Mouse (Mus musculus) heart, embryonic 12.5 days (tissue): Measurements from ENCODE around the gene Fry. TPM values are rescaled to one million over a fixed set of nuclear protein-coding genes. Genes with fewer than 3 reads are reported as not detected.
A peak's percentile ranks its signal among the peaks of the same experiment; 100 is the strongest.

Experiments used
- ATAC-seq: fragments of 200-750 bp; cut with Nextera tagmentation; 2 replicates; pipeline ENCODE4 v1.8.0; 2017; ENCODE audit warnings: moderate TSS enrichment, moderate library complexity; ENCODE audit not compliant: insufficient number of reproducible peaks, low FRiP score
- H3K27ac ChIP-seq: fragments of 300-500 bp; sonication (generic); 2 replicates; pipeline ENCODE4 v1.5.1; 2016; ENCODE audit warnings: mild to moderate bottlenecking, moderate library complexity; ENCODE audit not compliant: poor library complexity, severe bottlenecking
- H3K27me3 ChIP-seq: fragments of 300-500 bp; sonication (generic); replicated peaks from 2 replicates; pipeline ENCODE4 v1.6.1; 2016; ENCODE audit warnings: mild to moderate bottlenecking, moderate library complexity
- H3K36me3 ChIP-seq: fragments of 300-500 bp; sonication (generic); 2 replicates; pipeline ENCODE4 v1.6.1; 2016; ENCODE audit warnings: mild to moderate bottlenecking, moderate library complexity
- H3K4me1 ChIP-seq: fragments of 300-500 bp; sonication (generic); replicated peaks from 2 replicates; pipeline ENCODE4 v1.6.1; 2016; ENCODE audit warnings: mild to moderate bottlenecking
- H3K4me2 ChIP-seq: fragments of 300-500 bp; sonication (generic); 2 replicates; pipeline ENCODE4 v1.6.1; 2016; ENCODE audit warnings: mild to moderate bottlenecking, moderate library complexity
- H3K4me3 ChIP-seq: fragments of 300-500 bp; sonication (generic); 2 replicates; pipeline ENCODE4 v1.5.1; 2016; ENCODE audit warnings: mild to moderate bottlenecking
- H3K9ac ChIP-seq: fragments of 300-500 bp; sonication (generic); 2 replicates; pipeline ENCODE4 v1.6.1; 2016; ENCODE audit warnings: mild to moderate bottlenecking, moderate library complexity
- H3K9me3 ChIP-seq: fragments of 300-500 bp; sonication (generic); replicated peaks from 2 replicates; pipeline ENCODE4 v1.6.1; 2016; ENCODE audit warnings: mild to moderate bottlenecking, moderate library complexity
- WGBS: fragments of 180-500 bp; shearing (Covaris S2); methylation state at CpG from one replicate; pipeline ENCODE4 v1.1.7; 2016; 5-methylcytosine and 5-hydroxymethylcytosine counted together
- polyA plus RNA-seq: library from polyadenylated mRNA; unstranded; fragments of >200 nt; fragmentation: Nextera tagmentation; extraction: Ambion mirVana; gene quantifications from 2 replicates; pipeline ENCODE4 v1.2.1, GENCODE M21; 2016

The Fry gene
- polyA plus RNA-seq, 1 experiment from 2014 or later = 30.6 TPM

DNA sequence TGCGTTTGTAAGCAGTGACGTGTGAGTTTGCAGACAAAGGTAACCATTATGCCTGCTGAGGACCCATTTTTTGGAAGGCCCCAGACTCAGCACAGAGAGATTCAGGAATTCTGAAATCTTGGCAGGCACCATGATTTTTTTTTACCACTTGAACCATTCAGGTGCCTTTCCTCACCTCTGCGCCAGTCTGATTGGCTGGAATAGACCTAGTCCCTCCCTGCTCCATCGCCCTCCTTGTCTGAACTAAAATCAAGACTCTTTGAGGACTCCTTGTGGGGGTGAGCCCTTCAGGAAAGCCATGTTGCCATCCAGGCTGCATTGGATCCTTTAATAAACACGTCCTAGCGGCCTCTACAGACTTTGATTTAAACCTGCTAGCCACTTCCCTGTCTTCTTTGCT, 103.4 kb downstream of the Fry start:
- no peaks in the 10 kb centered on the region for H3K27me3 ChIP-seq
- H3K4me3 ChIP-seq = no peak overlapping the region
- H3K9me3 ChIP-seq = 0 out of 2 replicates have a peak, but pooled peaks cover 2% of the 10 kb centered on the region
- no peak for ATAC-seq
- 0 out of 2 replicates have a peak, but pooled peaks cover 2% of the 10 kb centered on the region for H3K36me3 ChIP-seq
- 66% methylated on average over 6 of the region's 6 CpGs for WGBS
- H3K4me2 ChIP-seq = no peak overlapping the region
- H3K4me1 ChIP-seq = peaks cover 7% of the 10 kb centered on the region; the same call in 1 of the 2 replicates
- H3K27ac ChIP-seq = no peak overlapping the region
- H3K9ac ChIP-seq = no peak overlapping the region

DNA sequence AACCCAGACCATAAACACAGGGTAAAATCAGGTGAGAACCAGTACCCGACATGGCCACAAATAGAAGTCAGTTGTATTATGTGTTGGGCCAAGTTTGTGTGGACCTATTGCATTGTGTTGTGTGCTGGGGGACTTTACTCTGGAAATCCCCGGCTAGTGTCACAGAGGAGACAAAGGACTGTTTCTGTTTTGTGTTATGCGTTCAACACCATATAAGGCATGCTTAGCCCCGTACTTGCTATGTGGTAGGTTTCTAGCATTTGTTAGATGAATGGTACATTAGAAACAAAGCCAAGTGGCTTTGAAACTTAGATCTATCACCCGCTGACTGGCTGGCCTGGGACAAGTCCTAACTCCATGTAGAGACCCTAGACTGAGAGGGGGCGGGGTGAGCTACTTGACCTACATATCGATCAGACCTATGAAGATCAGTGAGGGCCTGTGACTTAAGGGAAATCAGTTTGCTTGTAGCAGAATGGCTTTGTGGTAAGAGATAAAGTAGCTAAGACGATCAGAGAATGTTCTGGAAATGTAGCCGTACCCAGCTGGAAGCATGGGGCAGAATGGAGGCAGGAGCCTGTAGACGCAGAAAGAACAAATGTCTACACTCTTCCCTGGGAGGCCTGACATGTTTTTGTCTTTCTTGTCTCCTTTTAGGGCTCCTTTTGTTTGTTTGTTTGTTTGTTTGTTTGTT, 105.2 kb downstream of the Fry start:
- no peak overlapping the region for H3K27ac ChIP-seq
- ATAC-seq = no peak

DNA sequence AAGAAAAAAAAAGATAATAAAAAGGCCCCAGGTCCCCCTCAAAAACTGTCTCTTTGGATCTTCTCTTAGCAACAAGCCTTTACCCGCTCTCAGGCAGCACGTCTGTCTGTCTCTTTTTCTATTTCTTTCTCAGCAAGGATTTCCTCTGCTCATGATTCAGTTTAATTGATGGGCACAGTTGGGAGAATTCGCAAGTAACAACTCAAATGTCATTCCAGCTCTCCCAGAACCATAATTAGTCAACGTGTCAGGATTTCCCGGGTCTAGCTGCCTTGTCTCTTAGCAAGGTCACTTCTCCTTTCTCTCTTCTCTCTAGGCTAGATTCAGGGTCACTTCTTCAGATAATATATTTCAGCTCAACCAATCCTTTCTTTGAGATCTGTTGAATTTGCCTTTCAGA, 110.6 kb downstream of the Fry start:
- H3K4me2 ChIP-seq = no peak overlapping the region
- no peaks in the 10 kb centered on the region for H3K27me3 ChIP-seq
- H3K9me3 ChIP-seq = peaks cover 3% of the 10 kb centered on the region
- H3K4me3 ChIP-seq = no peak overlapping the region
- H3K9ac ChIP-seq = no peak overlapping the region
- H3K4me1 ChIP-seq = peaks cover 13% of the 10 kb centered on the region
- no peak overlapping the region for H3K27ac ChIP-seq
- H3K36me3 ChIP-seq = no peaks in the 10 kb centered on the region
- 65% methylated on average over 5 of the region's 5 CpGs for WGBS
- ATAC-seq = no peak

More for the DNA sequence above, 105.2 kb downstream of the Fry start:
- Histone ChIP-seq H3K4me1 (peaks cover 7% of the 10 kb centered on the region; the same call in 1 of the 2 replicates), H3K27me3 (no peaks in the 10 kb centered on the region), H3K4me3 (no peak overlapping the region), H3K36me3 (no peaks in the 10 kb centered on the region), H3K9me3 (no peaks in the 10 kb centered on the region), H3K4me2 (no peak overlapping the region), H3K9ac (no peak overlapping the region)
- 83% methylated on average over 10 of the region's 10 CpGs for WGBS

DNA sequence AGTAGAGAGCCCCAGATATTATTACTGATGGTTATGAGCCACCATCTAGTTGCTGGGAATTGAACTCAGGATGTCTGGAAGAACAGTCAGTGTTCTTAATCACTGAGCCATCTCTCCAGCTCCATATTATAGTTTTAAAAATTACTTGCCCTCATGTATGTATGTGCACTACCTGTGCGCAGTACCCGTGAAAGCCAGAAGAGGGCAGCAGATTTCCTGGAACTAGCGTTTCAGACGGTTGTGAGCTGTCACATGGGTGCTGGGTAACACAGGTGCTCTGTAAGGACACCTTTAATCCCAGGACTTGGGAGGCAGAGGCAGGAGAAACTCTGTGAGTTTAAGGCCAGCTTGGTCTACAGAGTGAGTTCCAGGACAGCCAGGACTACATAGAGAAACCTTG, 111.3 kb downstream of the Fry start:
- no peaks in the 10 kb centered on the region for H3K27me3 ChIP-seq
- H3K9me3 ChIP-seq = peaks cover 3% of the 10 kb centered on the region
- peaks cover 13% of the 10 kb centered on the region for H3K4me1 ChIP-seq
- H3K4me3 ChIP-seq = no peak overlapping the region
- no peak overlapping the region for H3K4me2 ChIP-seq
- no peaks in the 10 kb centered on the region for H3K36me3 ChIP-seq
- WGBS = 88% methylated on average over 4 of the region's 4 CpGs
- no peak overlapping the region for H3K27ac ChIP-seq
- H3K9ac ChIP-seq = no peak overlapping the region
- no peak for ATAC-seq

DNA sequence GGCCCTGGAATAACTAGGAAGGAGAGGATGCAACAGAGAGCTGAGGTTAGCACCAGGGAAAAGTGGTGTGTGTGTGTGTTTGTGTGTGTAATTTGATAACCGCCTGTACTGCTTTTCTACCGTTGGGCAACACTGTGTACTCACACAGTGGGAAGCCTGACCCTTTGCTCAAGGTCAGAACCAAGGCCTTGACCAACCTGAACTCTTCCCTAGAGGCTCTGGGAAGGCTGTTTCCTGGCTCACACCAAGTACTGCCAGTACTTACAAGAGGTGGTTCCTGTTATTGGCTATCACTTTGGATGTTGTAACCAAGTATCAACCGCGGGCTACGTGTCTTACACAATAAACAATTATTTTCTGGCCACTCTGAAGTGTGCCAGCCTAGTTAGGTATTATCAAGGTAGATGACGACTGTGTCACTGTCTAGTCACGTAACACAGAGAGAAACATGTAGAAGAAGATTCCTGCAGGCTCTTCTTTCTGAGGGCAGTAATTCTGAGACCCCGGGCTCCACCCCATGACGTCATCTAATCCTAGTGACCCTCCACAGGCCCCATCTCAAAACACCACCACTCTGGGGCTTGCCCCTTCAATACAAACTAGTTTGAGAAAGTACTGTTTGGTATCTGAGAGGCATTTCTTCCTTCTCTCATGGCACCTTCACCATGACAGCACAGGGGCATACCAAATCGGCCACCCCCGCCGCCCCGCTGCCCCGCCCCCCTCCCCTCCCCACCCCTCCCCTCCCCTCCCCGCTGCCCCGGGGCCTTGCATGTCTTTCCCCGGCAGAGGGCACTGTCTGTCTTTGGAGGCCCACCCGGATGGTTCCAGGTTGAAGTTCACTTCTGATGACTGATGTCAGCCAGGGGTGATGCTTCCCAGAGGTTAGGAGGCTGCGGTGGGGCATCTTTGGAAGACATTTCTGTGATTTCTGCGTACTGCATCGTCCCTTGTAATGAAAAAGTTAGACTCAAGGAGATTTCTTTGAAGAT, 114.0 kb downstream of the Fry start:
- Histone ChIP-seq H3K4me2 (peak overlapping the region; percentile 55), H3K27ac (no peak overlapping the region), H3K9ac (no peak overlapping the region), H3K27me3 (no peaks in the 10 kb centered on the region), H3K4me1 (peaks cover 13% of the 10 kb centered on the region), H3K4me3 (peak overlapping the region; percentile 26), H3K9me3 (peaks cover 8% of the 10 kb centered on the region), H3K36me3 (no peaks in the 10 kb centered on the region)
- 31% methylated on average over 19 of the region's 21 CpGs for WGBS
- peak; percentile 35; the same call in 1 of the 2 replicates for ATAC-seq

DNA sequence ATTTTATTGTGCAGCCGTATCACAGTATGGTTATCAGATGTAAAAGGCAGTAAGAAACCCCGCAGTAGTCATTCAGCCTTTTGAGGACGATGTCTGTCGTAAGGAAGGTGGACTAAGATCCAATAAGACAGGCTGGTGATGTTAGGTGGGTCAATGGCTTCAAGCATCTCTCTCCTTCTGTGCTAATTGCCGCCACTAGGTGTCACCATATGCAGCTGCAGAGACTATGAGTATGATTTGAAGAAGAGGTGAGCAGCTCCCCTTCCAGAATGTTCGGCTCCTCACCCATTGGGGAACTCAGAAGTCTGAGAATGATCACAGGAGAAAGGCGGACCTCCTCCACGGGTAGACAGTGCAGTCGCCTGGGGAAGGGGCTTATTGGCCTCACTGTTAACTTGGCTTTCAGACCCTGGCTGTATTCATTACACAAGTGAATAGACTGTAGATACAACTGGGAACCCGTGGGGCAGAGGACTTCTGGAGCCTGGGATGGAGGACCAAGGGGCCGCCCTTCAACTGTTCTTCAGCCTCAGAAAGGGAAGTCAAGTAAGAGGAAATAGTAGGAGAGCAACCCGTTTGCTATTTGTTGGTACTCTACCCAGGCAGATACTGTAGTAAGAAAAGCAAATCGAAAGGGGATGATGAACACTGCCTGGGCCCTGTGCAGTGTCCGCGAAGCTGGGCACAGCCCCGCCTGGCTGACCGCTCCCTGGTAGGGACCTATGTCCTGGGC, 114.9 kb downstream of the Fry start:
- no peak overlapping the region for H3K4me3 ChIP-seq
- peak overlapping the region; percentile 55 for H3K4me2 ChIP-seq
- ATAC-seq = peak; percentile 71; the same call in 1 of the 2 replicates
- H3K4me1 ChIP-seq = peaks cover 13% of the 10 kb centered on the region
- no peaks in the 10 kb centered on the region for H3K36me3 ChIP-seq
- WGBS = 50% methylated on average over 17 of the region's 17 CpGs
- no peak overlapping the region for H3K27ac ChIP-seq
- H3K9ac ChIP-seq = no peak overlapping the region
- peaks cover 8% of the 10 kb centered on the region for H3K9me3 ChIP-seq
- no peaks in the 10 kb centered on the region for H3K27me3 ChIP-seq

DNA sequence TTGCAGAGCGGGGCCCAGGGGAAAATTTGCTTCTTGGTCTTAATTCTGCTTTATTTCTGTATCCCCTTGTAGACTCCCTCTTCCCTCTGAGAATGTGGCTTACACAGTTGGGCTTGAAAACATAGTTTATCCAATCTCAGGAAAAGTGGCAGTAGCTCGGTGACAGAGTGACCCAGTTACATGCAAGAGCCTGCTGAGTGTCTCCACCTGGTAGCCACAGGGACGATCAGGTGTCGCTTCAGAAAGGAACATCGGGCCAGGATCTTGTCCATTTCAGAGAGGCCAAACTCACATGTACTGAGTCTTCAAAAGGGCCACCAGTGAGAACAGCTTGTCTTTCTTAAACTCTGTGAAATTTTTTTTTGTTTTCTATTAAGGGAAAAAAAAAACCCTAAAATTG, 117.5 kb downstream of the Fry start:
- Histone ChIP-seq H3K9me3 (peaks cover 5% of the 10 kb centered on the region; the same call in 1 of the 2 replicates), H3K9ac (no peak overlapping the region), H3K27ac (no peak overlapping the region), H3K27me3 (no peaks in the 10 kb centered on the region), H3K4me3 (no peak overlapping the region), H3K36me3 (no peaks in the 10 kb centered on the region), H3K4me1 (peaks cover 13% of the 10 kb centered on the region), H3K4me2 (no peak overlapping the region)
- ATAC-seq = no peak
- WGBS = 89% methylated on average over 5 of the region's 5 CpGs

DNA sequence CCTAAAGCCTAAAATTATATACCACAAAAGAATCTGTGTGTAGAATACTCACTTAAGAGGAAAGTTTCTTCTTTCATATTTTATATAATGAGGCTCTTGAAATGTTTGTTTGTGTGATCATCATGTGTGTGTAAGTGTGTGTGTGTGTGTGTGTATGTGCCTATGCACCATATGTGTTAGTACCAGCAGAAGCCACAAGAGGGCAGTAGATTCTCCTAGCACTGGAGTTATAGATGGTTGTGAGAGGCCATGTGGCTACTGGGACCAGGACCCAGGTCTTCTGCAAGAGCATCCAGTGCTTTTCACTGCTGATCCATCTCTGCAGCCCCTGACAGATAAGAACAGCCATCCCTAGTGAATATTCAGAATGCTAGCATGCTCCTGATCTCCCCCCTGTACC, 118.2 kb downstream of the Fry start:
- H3K9me3 ChIP-seq = peaks cover 5% of the 10 kb centered on the region; the same call in 1 of the 2 replicates
- H3K4me3 ChIP-seq = no peak overlapping the region
- H3K4me2 ChIP-seq = no peak overlapping the region
- no peak overlapping the region for H3K9ac ChIP-seq
- ATAC-seq = no peak
- no peaks in the 10 kb centered on the region for H3K36me3 ChIP-seq
- H3K4me1 ChIP-seq = peaks cover 13% of the 10 kb centered on the region
- H3K27ac ChIP-seq = no peak overlapping the region
- no peaks in the 10 kb centered on the region for H3K27me3 ChIP-seq

DNA sequence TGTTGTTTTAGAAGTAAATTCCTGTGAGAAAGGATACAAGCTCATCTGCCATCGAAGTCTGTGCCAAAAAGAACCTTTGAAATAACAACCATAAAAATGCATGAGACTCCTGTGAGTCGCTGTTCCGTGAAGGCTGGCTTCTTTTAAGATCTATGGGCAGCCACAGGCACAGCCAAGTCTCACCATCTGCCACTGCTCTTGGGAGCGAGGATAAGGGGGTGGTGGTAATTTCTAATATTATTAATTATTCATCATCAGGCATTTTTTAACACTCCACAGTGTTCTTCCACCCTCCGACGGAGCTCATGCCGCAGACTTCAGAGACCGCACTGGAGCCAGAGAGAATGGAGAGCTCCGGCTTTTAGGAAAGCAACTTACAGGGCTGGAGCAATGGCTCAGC, 123.2 kb downstream of the Fry start:
- 90% methylated on average over 9 of the region's 9 CpGs for WGBS

DNA sequence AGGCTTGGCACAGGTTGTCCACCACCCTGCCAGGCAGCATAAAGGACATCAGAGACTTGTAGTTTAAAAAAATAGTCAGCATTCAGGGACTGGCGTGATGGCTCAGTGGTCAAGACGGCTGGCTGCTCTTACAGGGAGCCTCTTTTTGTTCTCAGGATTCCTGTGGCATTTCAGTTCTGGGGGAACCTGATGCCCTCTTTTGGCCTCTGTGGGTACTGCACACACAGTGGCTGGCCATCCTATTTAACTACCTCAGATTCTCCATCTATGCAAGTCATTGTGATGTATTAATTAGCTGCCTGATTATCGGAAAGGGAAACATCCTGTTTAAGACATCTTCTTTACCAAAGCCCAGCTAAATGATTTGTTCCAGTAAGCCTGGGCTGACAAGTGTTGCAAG, 128.3 kb downstream of the Fry start:
- H3K4me3 ChIP-seq = no peak overlapping the region
- peaks cover 22% of the 10 kb centered on the region for H3K4me1 ChIP-seq
- no peaks in the 10 kb centered on the region for H3K36me3 ChIP-seq
- H3K27ac ChIP-seq = no peak overlapping the region
- no peak overlapping the region for H3K4me2 ChIP-seq
- 83% methylated on average over 3 of the region's 3 CpGs for WGBS
- no peak for ATAC-seq
- H3K9me3 ChIP-seq = no peaks in the 10 kb centered on the region
- H3K27me3 ChIP-seq = no peaks in the 10 kb centered on the region
- H3K9ac ChIP-seq = no peak overlapping the region

More for the DNA sequence above, 123.2 kb downstream of the Fry start:
- H3K36me3 ChIP-seq = no peaks in the 10 kb centered on the region
- no peak for ATAC-seq
- H3K9me3 ChIP-seq = peaks cover 3% of the 10 kb centered on the region; the same call in 1 of the 2 replicates
- no peak overlapping the region for H3K27ac ChIP-seq
- no peak overlapping the region for H3K4me2 ChIP-seq
- H3K4me3 ChIP-seq = no peak overlapping the region
- H3K4me1 ChIP-seq = peaks cover 14% of the 10 kb centered on the region
- H3K27me3 ChIP-seq = no peaks in the 10 kb centered on the region
- H3K9ac ChIP-seq = no peak overlapping the region
